Comparison of ENCODE assay signal across 8 mouse cellular contexts in the genomic region with DNA sequence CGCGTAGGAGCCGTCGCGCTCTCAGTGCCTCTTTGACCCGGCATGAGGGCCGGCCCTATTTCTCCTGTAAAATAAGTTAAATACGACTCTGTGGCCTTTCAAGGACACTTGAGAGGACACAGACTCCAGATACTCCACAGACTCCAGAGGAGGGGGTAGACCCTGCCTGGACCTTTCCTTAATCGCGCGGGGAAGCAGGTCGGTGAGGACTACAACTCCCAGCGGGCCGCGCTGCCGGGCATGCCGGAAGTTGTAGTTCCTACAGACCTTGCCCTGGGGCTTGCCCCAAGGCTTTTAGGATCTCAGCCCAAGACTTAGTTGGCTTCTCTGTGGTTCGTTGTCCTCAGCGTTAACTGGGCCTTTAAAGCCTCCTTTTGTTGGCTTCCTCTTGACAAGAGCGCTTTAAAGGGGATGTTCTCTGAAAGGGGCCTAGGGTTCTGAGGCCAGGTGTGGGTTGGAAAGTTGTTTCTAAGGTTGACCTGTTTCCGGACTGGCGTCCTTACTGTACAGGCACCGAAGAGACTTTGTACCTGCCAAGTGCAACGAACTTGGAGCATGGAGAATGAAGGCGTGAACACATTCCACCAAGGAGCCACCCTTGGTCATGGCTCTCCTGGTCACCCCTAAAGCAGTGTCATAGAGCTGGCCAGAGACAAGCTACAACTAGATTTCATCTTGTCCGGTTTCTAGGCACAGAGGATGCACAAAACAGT. TPM values are rescaled to one million over a fixed set of nuclear protein-coding genes. Genes with fewer than 3 reads are reported as not detected.
DNase-seq lines count a peak whose midpoint lies in the region; ATAC-seq and TF ChIP-seq lines count a peak whose summit lies in the region.

No protein-coding gene starts in this region.

- H3K79me2 ChIP-seq in C2C12 (ENCODE audit: control insufficient read depth, insufficient read depth) = peaks cover 41% of the 10 kb centered on the region

- TF ChIP-seq CTCF in C2C12 (IDR thresholded peaks at IDR 0.05; ENCODE audit: control insufficient read depth, insufficient read depth, insufficient read length) = no peak
- no peak for TF ChIP-seq CTCF in ES-Bruce4 (IDR thresholded peaks at IDR 0.05; ENCODE audit: low read depth, low read length)
- TF ChIP-seq CTCF in lung, postnatal 0 days (IDR thresholded peaks at IDR 0.05) = no peak
- TF ChIP-seq CTCF in spleen, adult 2 months (IDR thresholded peaks at IDR 0.05; ENCODE audit: extremely low read depth, insufficient read depth, insufficient read length, insufficient replicate concordance) = no peak

- H3K36me3 ChIP-seq in C2C12 (ENCODE audit: control insufficient read depth, insufficient read depth) = no peaks in the 10 kb centered on the region
- no peaks in the 10 kb centered on the region for H3K36me3 ChIP-seq in ES-Bruce4 (ENCODE audit: control insufficient read depth, insufficient read depth, low read length, poor library complexity, severe bottlenecking)
- H3K36me3 ChIP-seq in kidney, embryonic 14.5 days (ENCODE audit: control insufficient read depth, insufficient read depth, low read length) = no peaks in the 10 kb centered on the region
- no peaks in the 10 kb centered on the region for H3K36me3 ChIP-seq in lung, postnatal 0 days (ENCODE audit: insufficient read depth, low read length)
- H3K36me3 ChIP-seq in spleen, adult 2 months (ENCODE audit: control insufficient read depth, insufficient read depth, low read length) = no peaks in the 10 kb centered on the region

- peak; percentile 94 for DNase-seq in cerebellum, adult 9-10 months
- peak; percentile 87 to 95 for DNase-seq in heart, adult 9 months (ENCODE audit: low spot score in 2 of 2)
- DNase-seq in lung, postnatal 0 days (ENCODE audit: low spot score) = no peak
- peak in 1 of 2 experiments; percentile 86 for DNase-seq in spleen, adult 2 months (ENCODE audit: low read depth in 1 of 2, low spot score in 2 of 2)
- DNase-seq in right cerebral cortex, postnatal 36 days (ENCODE audit: low spot score in 2 of 2) = no peak

- H3K9me3 ChIP-seq in ES-Bruce4 (replicated peaks; ENCODE audit: control insufficient read depth, insufficient read depth, low read length, poor library complexity, severe bottlenecking) = no peaks in the 10 kb centered on the region
- H3K9me3 ChIP-seq in kidney, embryonic 14.5 days (ENCODE audit: control insufficient read depth, low read length) = no peaks in the 10 kb centered on the region
- H3K9me3 ChIP-seq in lung, postnatal 0 days (ENCODE audit: low read length) = no peaks in the 10 kb centered on the region

- peak overlapping the region; percentile 70 for H3K9ac ChIP-seq in ES-Bruce4 (ENCODE audit: low read depth, poor library complexity, severe bottlenecking)
- H3K9ac ChIP-seq in kidney, embryonic 14.5 days (ENCODE audit: low read depth, low read length) = peak overlapping the region; percentile 64
- peak overlapping the region; percentile 59 for H3K9ac ChIP-seq in lung, postnatal 0 days (replicated peaks; ENCODE audit: low read depth)

- 17% methylated on average over 26 of the region's 26 CpGs for WGBS in kidney, embryonic 14.5 days
- WGBS in lung, postnatal 0 days = 15% methylated on average over 26 of the region's 26 CpGs
- 13% methylated on average over 26 of the region's 26 CpGs for WGBS in spleen, adult 2 months

- H3K4me3 ChIP-seq in C2C12 (ENCODE audit: insufficient read depth, poor library complexity, severe bottlenecking) (peak overlapping the region; percentile 39), ES-Bruce4 (ENCODE audit: low read depth, low read length) (peak overlapping the region; percentile 88)
- H3K4me3 ChIP-seq in kidney, embryonic 14.5 days (ENCODE audit: low read length) = peak overlapping the region; percentile 88
- H3K4me3 ChIP-seq in lung, postnatal 0 days (ENCODE audit: low read depth, low read length) = peak overlapping the region; percentile 95
- peak overlapping the region; percentile 75 for H3K4me3 ChIP-seq in spleen, adult 2 months (ENCODE audit: extremely low read depth, insufficient read depth, insufficient read length)

- no peak for TF ChIP-seq EP300 in ES-Bruce4 (IDR thresholded peaks at IDR 0.05; ENCODE audit: insufficient read depth, low read depth, low read length)
- TF ChIP-seq EP300 in lung, postnatal 0 days (IDR thresholded peaks at IDR 0.05) = no peak

- peak overlapping the region; percentile 76 for H3ac ChIP-seq in C2C12 (ENCODE audit: control insufficient read depth, insufficient read length, low read depth)

- H3K4me2 ChIP-seq in kidney, embryonic 14.5 days (replicated peaks; ENCODE audit: low read depth, low read length) = peak overlapping the region; percentile 53
- H3K4me2 ChIP-seq in lung, postnatal 0 days (replicated peaks; ENCODE audit: low read depth, low read length) = peak overlapping the region; percentile 40

- H3K27ac ChIP-seq in ES-Bruce4 (ENCODE audit: insufficient read depth, low read length) = peak overlapping the region; percentile 88
- H3K27ac ChIP-seq in kidney, embryonic 14.5 days (ENCODE audit: low read depth, low read length) = peak overlapping the region; percentile 94
- H3K27ac ChIP-seq in lung, postnatal 0 days (ENCODE audit: low read length) = peak overlapping the region; percentile 95
- peak overlapping the region; percentile 98 for H3K27ac ChIP-seq in spleen, adult 2 months (ENCODE audit: insufficient read depth, low read length)

- H3K27me3 ChIP-seq in C2C12 (ENCODE audit: control insufficient read depth, insufficient read depth, insufficient read length) (peaks cover 7% of the 10 kb centered on the region), ES-Bruce4 (ENCODE audit: control insufficient read depth, insufficient read depth, low read length, poor library complexity, severe bottlenecking) (no peaks in the 10 kb centered on the region)
- H3K27me3 ChIP-seq in kidney, embryonic 14.5 days (ENCODE audit: control insufficient read depth, insufficient read depth, low read length) = no peaks in the 10 kb centered on the region
- no peaks in the 10 kb centered on the region for H3K27me3 ChIP-seq in lung, postnatal 0 days (replicated peaks; ENCODE audit: insufficient read depth, low read length)
- no peaks in the 10 kb centered on the region for H3K27me3 ChIP-seq in spleen, adult 2 months (ENCODE audit: control insufficient read depth, insufficient read depth, low read length)

- peaks cover 4% of the 10 kb centered on the region for H3K4me1 ChIP-seq in ES-Bruce4 (ENCODE audit: control insufficient read depth, insufficient read depth, low read length)
- peaks cover 12% of the 10 kb centered on the region for H3K4me1 ChIP-seq in kidney, embryonic 14.5 days (ENCODE audit: control insufficient read depth, insufficient read depth, low read length)
- H3K4me1 ChIP-seq in lung, postnatal 0 days (ENCODE audit: insufficient read depth, low read depth, low read length) = peaks cover 16% of the 10 kb centered on the region; the same call in 1 of the 2 replicates
- H3K4me1 ChIP-seq in spleen, adult 2 months (ENCODE audit: control insufficient read depth, insufficient read depth, insufficient read length) = peaks cover 20% of the 10 kb centered on the region

- TF ChIP-seq POLR2A in ES-Bruce4 (IDR thresholded peaks at IDR 0.05; ENCODE audit: insufficient read depth, low read length) = no peak
- TF ChIP-seq POLR2A in spleen, adult 2 months (IDR thresholded peaks at IDR 0.05; ENCODE audit: low read depth, low read length) = peak; percentile 30; the same call in 1 of the 2 replicates

- peaks cover 38% of the 10 kb centered on the region for H3K79me3 ChIP-seq in C2C12 (ENCODE audit: low read depth)

- peak; percentile 78 for ATAC-seq in kidney, embryonic 14.5 days (ENCODE audit: low FRiP score, low TSS enrichment)
- peak; percentile 66 for ATAC-seq in lung, postnatal 0 days

TF ChIP-seq in C2C12, 6 proteins besides CTCF, POLR2A, EP300 and RAD21:
- TF ChIP-seq MYOD1 (IDR thresholded peaks at IDR 0.05; ENCODE audit: control insufficient read depth, insufficient read length, low read depth) = no peak
- TF ChIP-seq FOSL1 (IDR thresholded peaks at IDR 0.05; ENCODE audit: insufficient read depth, low read length, poor library complexity, severe bottlenecking) = no peak
- TF ChIP-seq USF1 (IDR thresholded peaks at IDR 0.05; ENCODE audit: low read depth) = no peak
- no peak for TF ChIP-seq MAX (IDR thresholded peaks at IDR 0.05)
- TF ChIP-seq CEBPB (IDR thresholded peaks at IDR 0.05; ENCODE audit: low read depth) = no peak
- TF ChIP-seq MYOG (IDR thresholded peaks at IDR 0.05; ENCODE audit: control insufficient read depth, extremely low read depth, insufficient read length) = no peak

RNA-seq across cellular contexts. Expression of gene Rnf44, which starts 0.8 kb away (rescaled TPM):
- 30.0 TPM for polyA plus RNA-seq in C2C12 (2012; fragmentation: generic; extraction: Trizol)
- polyA plus RNA-seq in ES-Bruce4 (2011; ENCODE audit: insufficient read depth, insufficient read length, low read depth, missing spikeins) = 153 and 171 TPM in 2 replicates
- 74.0 and 92.7 TPM in 2 replicates for polyA plus RNA-seq in kidney, embryonic 14.5 days (2014; fragmentation: Nextera tagmentation; extraction: Ambion mirVana)
- 52.1 and 60.0 TPM in 2 replicates for polyA plus RNA-seq in lung, postnatal 0 days (2015; fragmentation: Nextera tagmentation; extraction: Ambion mirVana)
- 262 and 359 TPM in 2 replicates for polyA plus RNA-seq in spleen, adult 2 months (2012; rRNA removed)

RNA-seq across cellular contexts. Expression of gene Cdhr2, which starts 6.8 kb away (rescaled TPM):
- polyA plus RNA-seq in C2C12 (2012; fragmentation: generic; extraction: Trizol) (0.01 TPM), ES-Bruce4 (2011; ENCODE audit: insufficient read depth, insufficient read length, low read depth, missing spikeins) (not detected in 2 replicates)
- 1.2 and 1.9 TPM in 2 replicates for polyA plus RNA-seq in kidney, embryonic 14.5 days (2014; fragmentation: Nextera tagmentation; extraction: Ambion mirVana)
- not detected in 2 replicates for polyA plus RNA-seq in lung, postnatal 0 days (2015; fragmentation: Nextera tagmentation; extraction: Ambion mirVana)
- polyA plus RNA-seq in spleen, adult 2 months (2012; rRNA removed) = 0.04 and 0.11 TPM in 2 replicates

RNA-seq across cellular contexts. Expression of gene Gprin1, which starts 55.2 kb away (rescaled TPM):
- polyA plus RNA-seq in C2C12 (2012; fragmentation: generic; extraction: Trizol) (0.20 TPM), ES-Bruce4 (2011; ENCODE audit: insufficient read depth, insufficient read length, low read depth, missing spikeins) (not detected in 2 replicates)
- polyA plus RNA-seq in kidney, embryonic 14.5 days (2014; fragmentation: Nextera tagmentation; extraction: Ambion mirVana) = 0.31 and 0.41 TPM in 2 replicates
- polyA plus RNA-seq in lung, postnatal 0 days (2015; fragmentation: Nextera tagmentation; extraction: Ambion mirVana) = 0.04 TPM in 1 of 2 replicates, not detected in the other
- 0.05 and 0.06 TPM in 2 replicates for polyA plus RNA-seq in spleen, adult 2 months (2012; rRNA removed)

Comparison
In these comparisons a context has a peak if more than half of its experiments do, and no peak if none do; other contexts are left out.
1. H3K4me3 ChIP-seq: peak in every context shown above with its lines; median percentile 95 in lung, postnatal 0 days; 88 in ES-Bruce4; 88 in kidney, embryonic 14.5 days; 75 in spleen, adult 2 months; 39 in C2C12.
2. DNase-seq: peak in cerebellum, adult 9-10 months (single experiment) and heart, adult 9 months (2 of 2); none in lung, postnatal 0 days (single experiment) and right cerebral cortex, postnatal 36 days (0 of 2).
3. Peak in every context shown above with its lines, with median percentiles within 50 percentile points of each other: H3K27ac ChIP-seq and H3K9ac ChIP-seq.